Mouse (Mus musculus) neural tube, embryonic 15.5 days (tissue): ENCODE results near the gene Vmn2r60. TPM values are rescaled to one million over a fixed set of nuclear protein-coding genes. Genes with fewer than 3 reads are reported as not detected.
"Not testable (repeated sequence)": the region's sequence is repeated elsewhere in the genome, so short reads cannot be mapped to it uniquely, and the experiment has no call there.

Experiments
- ATAC-seq: fragments of 200-750 bp; cut with Nextera tagmentation; 2 replicates; pipeline ENCODE4 v1.8.0; 2017; ENCODE audit warnings: mild to moderate bottlenecking, moderate TSS enrichment, moderate library complexity; ENCODE audit not compliant: low FRiP score
- H3K27ac ChIP-seq: fragments of 300-500 bp; sonication (generic); replicated peaks from 2 replicates; pipeline ENCODE4 v1.5.1; 2015; ENCODE audit warnings: mild to moderate bottlenecking, inconsistent platforms
- H3K27me3 ChIP-seq: fragments of 300-500 bp; sonication (generic); replicated peaks from 2 replicates; pipeline ENCODE4 v1.6.1; 2015; ENCODE audit warnings: inconsistent platforms
- H3K36me3 ChIP-seq: fragments of 300-500 bp; sonication (generic); 2 replicates; pipeline ENCODE4 v1.6.1; 2015; ENCODE audit warnings: inconsistent platforms
- H3K4me1 ChIP-seq: fragments of 300-500 bp; sonication (generic); 2 replicates; pipeline ENCODE4 v1.6.1; 2015; ENCODE audit warnings: inconsistent platforms
- H3K4me2 ChIP-seq: fragments of 300-500 bp; sonication (generic); 2 replicates; pipeline ENCODE4 v1.6.1; 2015; ENCODE audit warnings: inconsistent platforms, mild to moderate bottlenecking, moderate library complexity
- H3K4me3 ChIP-seq: fragments of 300-500 bp; sonication (generic); replicated peaks from 2 replicates; pipeline ENCODE4 v1.5.1; 2015; ENCODE audit warnings: mild to moderate bottlenecking, inconsistent platforms
- H3K9ac ChIP-seq: fragments of 300-500 bp; sonication (generic); replicated peaks from 2 replicates; pipeline ENCODE4 v1.6.1; 2015; ENCODE audit warnings: mild to moderate bottlenecking, inconsistent platforms
- H3K9me3 ChIP-seq: fragments of 300-500 bp; sonication (generic); replicated peaks from 2 replicates; pipeline ENCODE4 v1.6.1; 2016; ENCODE audit warnings: inconsistent platforms
- WGBS: fragments of 180-500 bp; shearing (Covaris S2); methylation state at CpG from one replicate; pipeline ENCODE4 v1.1.7; 2015; ENCODE audit warnings: mixed read lengths; 5-methylcytosine and 5-hydroxymethylcytosine counted together
- polyA plus RNA-seq: library from polyadenylated mRNA; unstranded; fragments of >200 nt; fragmentation: Nextera tagmentation; extraction: Ambion mirVana; gene quantifications from 2 replicates; pipeline ENCODE4 v1.2.1, GENCODE M21; 2015

Gene Vmn2r60
- polyA plus RNA-seq = 0.01 TPM in 1 of 2 replicates, not detected in the other

GRCm38 (mm10) chr7:42107470-42107869 is at the start of gene Vmn2r60:
Vmn2r60 (plus strand) TSS chr7:42107770.
- 84% methylated on average over 2 of the region's 2 CpGs for WGBS
- H3K27ac ChIP-seq = no peak within 1 kb of the TSS

GRCm38 (mm10) chr7:42058923-42059322 is 48.6 kb upstream of the Vmn2r60 start, which contains the start of gene Vmn2r59:
Vmn2r59 (minus strand) TSS chr7:42059023.
- H3K27me3 ChIP-seq = no peaks in the 10 kb centered on the region
- H3K9ac ChIP-seq = no peak within 1 kb of the TSS
- no peaks in the 10 kb centered on the region for H3K4me1 ChIP-seq
- H3K4me3 ChIP-seq = no peak within 1 kb of the TSS
- ATAC-seq = no peak
- H3K4me2 ChIP-seq = no peak within 1 kb of the TSS
- peaks cover 20% of the 10 kb centered on the region for H3K9me3 ChIP-seq
- no peaks in the 10 kb centered on the region for H3K36me3 ChIP-seq
- H3K27ac ChIP-seq = no peak within 1 kb of the TSS

More at GRCm38 (mm10) chr7:42107470-42107869, at the start of gene Vmn2r60:
- no peaks in the 10 kb centered on the region for H3K36me3 ChIP-seq
- peaks cover 6% of the 10 kb centered on the region; the same call in 1 of the 2 replicates for H3K9me3 ChIP-seq
- ATAC-seq = no peak
- no peak within 1 kb of the TSS for H3K4me3 ChIP-seq
- no peak within 1 kb of the TSS for H3K4me2 ChIP-seq
- H3K9ac ChIP-seq = no peak within 1 kb of the TSS
- H3K27me3 ChIP-seq = no peaks in the 10 kb centered on the region
- H3K4me1 ChIP-seq = no peaks in the 10 kb centered on the region

- not testable (repeated sequence) for H3K27me3 ChIP-seq, H3K4me1 ChIP-seq, H3K9me3 ChIP-seq, H3K9ac ChIP-seq, H3K4me2 ChIP-seq, ATAC-seq, H3K36me3 ChIP-seq, H3K27ac ChIP-seq, H3K4me3 ChIP-seq
- WGBS = 81% methylated on average over 14 of the region's 14 CpGs
Measured at GRCm38 (mm10) chr7:42107061-42107460, 509 bp upstream of the Vmn2r60 start.

Other genes starting within 250 kb of the Vmn2r60 start
- gene Vmn2r58, start 235.1 kb upstream of the Vmn2r60 start, polyA plus RNA-seq = not detected in 2 replicates
- gene Vmn2r59, start 48.7 kb upstream of the Vmn2r60 start, polyA plus RNA-seq = not detected in 2 replicates
- not detected in 2 replicates for gene Vmn2r61, start 152.3 kb downstream of the Vmn2r60 start, polyA plus RNA-seq